Mouse (Mus musculus) activated CD4-positive, CD25-positive, alpha-beta regulatory T cell, adult 4 months (primary cell): ENCODE results near the gene Gsta2. TPM values are rescaled to one million over a fixed set of nuclear protein-coding genes. Genes with fewer than 3 reads are reported as not detected.
"Not testable (repeated sequence)": the region's sequence is repeated elsewhere in the genome, so short reads cannot be mapped to it uniquely, and the experiment has no call there.

Experiments used
- ATAC-seq: one replicate; pipeline ENCODE4 v1.8.0; 2017
- polyA plus RNA-seq, 2 experiments: library from polyadenylated mRNA; unstranded; fragments of 100-300 nt; shearing (Covaris generic); gene quantifications; one replicate each; pipeline ENCODE4 v1.2.1; 2017

Gsta2 gene
- polyA plus RNA-seq, 2 experiments from 2014 or later, result not detected

DNA sequence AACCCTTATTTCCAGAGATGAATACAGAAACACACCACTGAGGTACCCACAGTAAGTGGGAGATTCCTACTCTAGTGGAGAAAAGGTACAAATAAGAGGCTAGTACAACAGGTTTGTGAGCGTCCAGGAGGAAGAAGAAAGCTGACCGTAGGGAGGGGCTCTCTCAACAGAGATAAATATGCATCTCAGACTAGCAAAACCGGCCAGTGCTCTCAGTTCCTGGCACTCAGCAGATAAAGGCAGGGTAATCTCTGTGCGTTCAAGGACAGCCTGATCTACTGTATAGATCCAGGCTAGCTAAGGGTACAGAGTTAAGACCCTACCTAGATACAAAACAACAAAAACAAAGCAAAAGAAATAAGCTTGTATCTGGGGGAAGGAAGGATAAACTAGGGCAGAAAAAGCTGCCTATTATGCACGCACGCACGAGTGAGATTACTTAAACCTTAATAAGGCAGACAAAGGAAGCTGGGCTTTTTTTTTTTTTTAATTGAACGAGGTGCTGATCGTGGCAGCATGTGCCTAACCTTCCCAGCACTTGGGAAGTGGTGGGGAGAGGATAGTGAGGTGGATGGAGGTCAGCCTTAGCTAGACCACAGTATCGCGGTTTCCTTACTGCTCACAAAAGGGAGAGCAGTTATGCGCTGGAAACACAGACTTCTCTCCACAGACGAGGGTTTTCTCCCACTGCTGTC lies 10.4 kb upstream of the Gsta2 start:
- ATAC-seq, result no peak

DNA sequence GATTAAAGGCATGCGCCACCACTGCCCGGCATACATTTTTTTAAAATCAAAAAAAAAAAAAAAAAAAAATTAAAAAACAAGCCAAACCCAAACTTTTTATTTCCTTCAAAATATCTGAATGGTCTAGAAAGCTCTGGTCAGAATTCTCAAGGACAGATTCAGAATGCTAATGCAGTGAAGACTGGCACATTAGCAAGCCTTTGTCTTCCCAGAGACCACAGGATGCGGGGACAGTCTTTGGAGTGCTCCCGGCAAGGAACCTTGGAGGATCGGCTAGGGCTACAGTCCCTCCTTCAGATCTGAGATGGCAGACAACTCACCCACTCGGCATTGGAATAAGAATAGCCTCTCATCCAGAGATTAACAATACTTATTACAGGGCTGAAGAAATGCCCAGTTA lies 9.1 kb upstream of the Gsta2 start:
- no peak for ATAC-seq

DNA sequence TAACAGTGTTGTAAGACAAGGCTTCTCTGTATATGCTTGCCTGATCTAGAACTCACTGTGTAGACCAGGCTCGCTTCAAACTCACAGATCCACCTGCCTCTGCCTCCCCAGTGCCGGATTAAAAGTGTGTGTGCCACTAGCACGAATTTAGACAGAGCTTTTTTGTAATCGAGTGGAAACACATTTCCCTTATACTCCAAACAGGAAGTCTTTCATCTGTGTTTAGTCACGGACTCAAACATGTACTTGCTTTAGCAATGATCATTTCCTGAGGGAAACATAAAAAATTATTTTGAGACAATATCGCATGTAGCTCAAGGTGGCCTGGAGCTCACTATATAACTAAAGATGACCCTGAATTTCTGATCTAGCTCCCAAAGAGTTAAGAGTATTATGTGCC lies 7.8 kb upstream of the Gsta2 start:
- no peak for ATAC-seq

DNA sequence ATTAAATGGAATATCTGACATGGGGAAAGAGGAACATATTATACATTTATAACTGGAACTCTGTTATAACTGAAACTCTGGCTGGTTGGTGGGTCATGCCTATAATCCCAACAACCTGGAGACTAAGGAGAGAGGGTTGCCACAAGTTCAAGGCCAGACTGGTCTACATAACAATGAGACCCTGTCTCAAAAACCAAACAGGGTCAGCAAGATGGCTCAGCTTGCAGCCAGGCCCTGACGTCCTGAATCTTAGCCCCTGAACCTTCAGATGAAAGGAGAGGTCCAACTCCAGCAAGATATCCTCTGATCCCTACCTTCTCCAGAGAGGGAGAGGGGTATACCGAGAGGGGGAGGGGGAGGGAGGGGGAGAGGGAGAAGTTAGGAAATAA lies 4.9 kb upstream of the Gsta2 start:
- no peak for ATAC-seq

DNA sequence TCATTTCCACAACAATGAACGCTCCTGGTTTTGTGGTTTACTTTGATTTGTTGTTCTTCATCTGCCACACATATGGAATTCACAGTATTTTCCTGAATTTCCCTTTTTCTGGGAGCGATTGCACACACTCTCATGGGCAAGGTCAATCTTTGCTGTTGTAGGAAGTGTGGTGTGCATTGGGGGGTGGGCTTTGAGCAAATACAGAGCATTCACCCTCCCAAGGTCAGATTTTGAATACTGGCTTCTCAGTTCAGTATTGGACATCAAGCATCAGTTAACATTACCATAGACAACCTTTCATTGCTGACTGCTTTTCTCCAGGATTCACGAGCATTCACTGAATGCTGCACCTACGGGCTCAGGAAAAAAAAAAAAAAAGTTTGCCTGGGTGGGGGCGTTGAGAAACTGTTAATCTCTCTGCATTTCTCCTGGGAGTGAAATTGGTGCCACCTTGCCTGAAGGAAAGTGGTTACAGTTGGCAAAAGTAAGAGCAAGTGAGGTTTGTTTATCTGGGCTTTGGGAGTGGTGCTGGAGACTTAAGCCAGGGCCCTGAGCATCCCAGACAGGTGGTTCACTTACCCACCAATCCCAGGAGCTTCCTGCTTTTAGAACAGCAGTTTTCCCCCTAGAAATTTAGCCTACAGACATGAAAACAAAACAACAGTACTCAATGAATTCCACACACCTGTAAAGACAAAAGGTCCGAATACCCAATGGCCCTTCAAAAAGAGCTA lies 4.3 kb upstream of the Gsta2 start:
- no peak for ATAC-seq

DNA sequence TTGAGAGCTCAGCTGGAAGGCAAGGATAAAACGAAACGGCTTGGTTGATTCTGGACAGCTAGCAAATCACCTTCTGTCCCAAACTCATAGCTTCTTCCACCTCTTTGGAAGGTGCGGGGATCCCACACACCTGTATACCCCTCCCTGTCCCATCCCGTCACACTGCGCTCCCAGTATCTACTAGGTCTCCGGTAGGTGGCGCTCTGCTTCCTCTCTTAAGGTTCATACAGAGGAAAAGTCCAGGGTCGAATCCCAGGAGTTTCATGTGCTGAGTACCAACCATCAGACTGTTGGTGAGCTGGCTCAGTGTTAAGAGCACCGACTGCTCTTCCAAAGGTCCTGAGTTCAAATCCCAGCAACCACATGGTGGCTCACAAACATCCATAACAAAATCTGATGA lies 2.5 kb upstream of the Gsta2 start:
- ATAC-seq, result no peak

DNA sequence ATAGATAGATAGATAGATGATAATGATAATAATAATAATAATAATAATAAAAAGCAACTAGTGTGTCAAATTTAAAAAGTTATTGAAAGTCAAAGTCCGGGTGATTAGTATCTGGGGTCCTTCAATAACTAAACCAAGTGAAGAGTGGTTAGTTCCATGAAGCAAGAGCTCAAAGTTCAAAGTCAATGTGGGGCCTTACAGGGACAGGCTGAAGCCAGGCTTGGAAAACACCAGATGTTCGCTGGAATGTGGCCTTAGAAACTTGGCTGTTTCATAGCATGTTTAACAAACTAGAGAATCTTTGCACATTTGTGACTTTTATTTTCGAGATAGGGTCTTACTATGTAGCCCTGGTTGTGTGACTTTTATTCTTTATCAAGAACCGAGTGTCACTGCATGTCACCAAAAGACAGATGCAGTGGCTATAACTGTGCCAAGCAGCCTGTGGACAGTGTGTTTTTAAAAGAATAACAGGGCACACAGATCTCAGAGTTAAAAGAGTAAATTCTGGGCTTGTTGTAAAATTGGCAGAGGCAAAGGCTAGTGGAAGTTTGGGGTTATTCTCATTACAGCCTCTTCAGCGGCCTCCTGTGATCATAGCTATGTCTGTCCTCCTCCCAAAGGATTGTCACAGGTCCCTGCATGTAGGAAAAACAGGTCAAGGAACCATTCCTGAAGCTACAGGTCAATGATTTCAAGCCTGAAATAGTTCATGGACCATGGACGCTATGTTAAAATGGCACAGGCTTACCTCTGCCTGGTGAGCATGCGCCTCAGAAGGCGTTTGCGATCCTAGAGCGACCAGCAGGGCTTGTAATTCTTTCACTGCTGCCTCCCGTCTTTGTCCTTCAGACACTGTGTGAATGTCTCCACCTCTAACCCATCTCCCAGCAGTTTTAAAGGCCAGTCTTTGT lies 666 bp downstream of the Gsta2 start:
- ATAC-seq, result no peak

DNA sequence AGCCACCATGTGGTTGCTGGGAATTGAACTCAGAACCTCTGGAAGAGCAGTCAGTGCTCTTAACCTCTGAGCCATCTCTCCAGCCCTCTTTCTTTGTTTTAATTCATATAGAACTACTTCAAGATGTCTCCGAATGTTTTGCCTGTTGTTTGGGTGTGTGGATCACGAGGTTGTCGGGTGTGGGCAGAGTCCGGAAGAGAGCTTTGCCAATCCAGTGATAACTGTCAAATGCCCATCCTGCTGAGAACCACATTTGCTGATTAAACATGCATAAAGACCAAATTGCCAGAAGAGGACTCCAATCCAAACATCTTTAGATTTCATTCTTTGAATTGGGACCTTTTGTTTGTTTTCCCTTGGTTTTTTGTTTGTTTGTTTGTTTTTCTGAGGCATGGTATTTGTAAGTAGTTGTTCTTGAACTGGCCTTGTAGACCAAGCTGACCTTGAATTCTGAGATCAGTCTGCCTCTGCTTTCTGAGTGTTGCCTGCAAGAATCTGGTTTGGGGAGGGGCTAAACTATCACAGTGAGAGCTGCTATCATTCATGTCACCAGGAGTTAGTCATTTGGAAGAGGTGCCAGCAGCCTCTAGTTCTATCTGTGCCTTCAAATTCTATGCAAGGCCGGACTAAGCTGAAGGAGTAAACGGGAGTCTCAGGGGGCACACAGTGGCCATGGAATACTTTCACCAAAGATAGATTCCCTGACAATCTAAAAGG lies 3.9 kb downstream of the Gsta2 start:
- no peak for ATAC-seq

DNA sequence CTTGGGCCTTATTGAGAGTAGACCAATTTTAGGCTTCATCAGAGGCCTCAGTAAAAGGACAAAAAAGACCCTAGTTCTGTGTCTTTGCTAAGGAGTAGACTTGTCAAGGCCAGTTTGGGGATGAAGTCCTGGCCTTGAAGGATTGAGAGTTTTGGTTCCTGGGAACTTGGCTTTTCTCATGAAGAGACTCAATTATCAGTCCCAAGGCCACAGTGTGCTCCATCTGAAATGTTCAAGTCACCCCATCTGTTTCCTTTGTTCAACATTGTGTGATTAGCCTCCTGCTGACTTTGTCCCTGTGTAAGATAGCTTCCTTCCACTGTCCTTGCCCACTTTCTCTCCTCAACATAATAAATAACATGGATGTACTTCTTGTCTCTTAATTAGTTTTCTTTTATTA lies 5.6 kb downstream of the Gsta2 start:
- not testable (repeated sequence) for ATAC-seq

DNA sequence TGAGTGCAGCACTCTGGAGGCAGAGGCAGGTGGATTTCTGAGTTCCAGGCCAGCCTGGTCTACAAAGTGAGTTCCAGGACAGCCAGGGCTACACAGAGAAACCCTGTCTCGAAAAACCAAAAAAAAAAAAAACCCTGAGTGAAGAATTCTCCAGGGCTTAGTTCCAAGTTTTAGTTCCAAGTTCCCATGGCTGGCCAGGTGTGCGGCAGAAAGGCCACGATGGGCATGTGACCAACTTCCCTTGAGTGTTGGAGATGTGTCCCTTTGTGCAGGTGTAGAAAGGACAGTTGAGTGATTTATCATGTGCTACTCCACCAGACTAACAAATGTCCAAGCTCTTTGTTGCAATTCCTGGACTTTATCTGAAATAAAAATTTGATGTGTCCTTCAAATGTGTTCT lies 6.4 kb downstream of the Gsta2 start:
- ATAC-seq, result not testable (repeated sequence)

DNA sequence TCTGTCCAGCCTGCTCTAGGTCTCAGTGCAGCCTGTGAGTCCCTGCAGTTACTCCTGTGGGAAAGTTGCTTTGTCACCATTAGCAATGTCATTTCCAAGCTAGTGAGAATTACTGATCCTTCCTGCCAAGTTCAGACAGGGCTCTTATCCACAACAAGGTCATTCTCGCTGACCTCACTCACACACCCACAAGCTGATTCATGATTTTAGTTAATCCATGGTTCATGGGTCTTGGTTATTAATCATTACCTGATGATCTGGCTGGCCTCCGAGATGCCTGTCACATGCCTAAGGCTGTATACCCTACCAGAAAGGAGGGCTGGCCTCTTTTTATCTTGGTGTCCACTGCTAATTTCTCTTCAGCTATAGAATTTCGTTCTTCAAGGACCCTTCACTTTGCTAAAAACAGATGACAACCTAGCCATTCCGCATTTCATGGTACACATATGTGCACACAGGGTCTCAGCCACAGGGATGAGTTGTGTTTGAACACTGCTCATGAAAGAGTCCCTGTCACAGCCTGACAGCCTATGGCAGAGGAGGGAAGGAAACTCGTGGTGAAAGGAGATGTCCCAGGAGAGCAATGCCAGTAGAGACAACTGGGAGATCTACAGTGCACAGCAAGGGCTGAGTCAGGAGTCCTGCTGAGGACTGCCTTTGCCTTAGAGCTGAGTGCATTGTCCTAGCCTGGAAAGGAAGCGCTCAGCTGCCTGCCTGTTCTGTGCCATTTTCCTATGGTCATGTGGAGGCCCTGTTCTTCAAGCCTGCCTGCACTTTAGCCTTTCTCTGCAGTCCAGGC lies 7.2 kb downstream of the Gsta2 start:
- not testable (repeated sequence) for ATAC-seq

DNA sequence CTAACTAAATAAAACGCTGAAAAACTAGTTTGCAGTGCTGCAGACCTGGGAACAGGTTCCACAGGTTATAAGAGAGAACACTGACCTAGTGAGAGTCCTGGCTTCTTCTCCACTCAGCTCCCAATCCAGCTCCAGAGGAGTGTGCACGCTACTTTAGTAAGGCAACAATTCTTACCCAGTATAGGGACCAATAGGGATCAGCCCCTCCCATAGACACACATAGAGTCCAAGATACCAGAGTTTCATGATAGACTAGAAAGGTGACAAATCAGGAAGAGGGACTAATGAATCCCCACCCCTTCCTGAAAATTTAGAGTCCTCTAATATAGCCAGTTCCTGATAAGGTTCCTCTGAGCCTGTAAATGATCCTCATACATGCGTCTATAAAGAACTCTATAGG lies 8.6 kb downstream of the Gsta2 start:
- no peak for ATAC-seq

DNA sequence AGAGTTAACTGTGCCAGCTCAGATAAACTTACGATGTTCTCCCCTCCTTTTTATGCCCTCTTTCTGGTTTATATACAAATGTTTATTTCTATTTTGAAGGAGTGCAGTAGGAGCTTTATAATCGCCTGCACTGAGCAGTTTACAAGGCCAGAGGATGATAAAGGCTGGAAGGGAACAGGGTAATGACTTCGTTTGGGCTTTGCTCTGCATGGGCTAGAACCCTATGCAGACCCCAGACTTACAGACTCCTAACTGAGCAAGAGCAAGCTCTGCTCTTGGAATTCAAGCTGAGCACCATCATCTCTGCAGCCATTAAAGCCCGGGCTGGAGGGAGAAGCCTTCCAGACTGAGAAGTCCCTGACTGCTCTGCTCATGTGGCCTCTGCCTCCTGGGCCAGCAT lies 10.4 kb downstream of the Gsta2 start:
- not testable (repeated sequence) for ATAC-seq

DNA sequence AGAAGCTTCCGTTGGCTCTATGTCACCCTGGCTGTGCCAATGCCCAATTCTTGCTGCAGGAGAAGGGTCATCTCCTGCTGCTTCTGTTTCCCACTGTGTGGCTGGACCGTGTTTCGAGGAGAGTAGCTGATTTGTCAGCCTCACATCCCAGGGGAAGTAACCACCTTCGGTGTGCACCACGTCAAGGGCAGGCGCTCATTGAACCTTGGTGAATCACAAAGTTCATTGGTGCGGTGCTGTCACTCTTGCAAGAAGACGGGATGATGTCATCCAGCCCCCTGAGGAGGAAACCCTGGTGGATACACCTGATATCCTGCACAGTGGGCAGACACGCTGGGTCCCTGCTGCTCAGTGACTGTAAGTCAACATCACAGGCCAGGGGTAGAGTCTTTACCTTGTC lies 12.5 kb downstream of the Gsta2 start:
- not testable (repeated sequence) for ATAC-seq

DNA sequence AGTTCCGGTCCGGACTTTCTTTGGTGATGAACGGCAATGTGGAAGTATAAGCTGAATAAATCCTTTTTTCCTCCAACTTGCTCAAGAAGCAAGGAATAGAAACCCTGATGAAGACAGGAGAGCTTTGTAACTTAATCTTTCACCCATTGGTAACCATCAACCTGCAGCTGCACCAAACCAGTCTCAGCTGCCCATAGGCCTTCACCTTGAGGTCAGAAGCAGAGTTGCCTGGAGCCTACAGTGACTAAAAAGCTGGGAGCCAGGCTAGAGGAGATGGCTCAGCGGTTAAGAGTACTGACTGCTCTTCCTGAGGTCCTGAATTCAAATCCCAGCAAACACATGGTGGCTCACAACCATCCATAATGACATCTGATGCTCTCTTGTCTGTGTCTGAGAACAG lies 13.1 kb downstream of the Gsta2 start:
- not testable (repeated sequence) for ATAC-seq

DNA sequence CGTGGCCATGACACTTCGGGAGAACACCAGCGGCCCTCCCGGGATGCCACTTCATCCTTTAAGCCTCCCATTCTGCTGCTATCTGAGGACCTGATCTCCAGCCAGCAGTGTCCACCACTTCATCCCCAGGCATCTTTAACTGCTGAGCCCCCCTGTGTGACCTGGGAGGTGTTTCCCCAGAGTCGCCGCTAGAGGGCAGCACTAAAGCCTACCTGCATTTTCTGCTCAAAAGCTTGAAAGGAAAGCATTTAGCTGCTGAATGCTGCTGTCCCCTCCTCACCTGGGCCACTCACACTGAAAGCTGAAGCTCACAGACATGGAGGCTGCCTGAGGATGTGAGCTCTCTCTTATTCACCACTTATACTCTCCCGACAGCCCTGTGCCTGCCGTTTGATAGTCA lies 15.3 kb downstream of the Gsta2 start:
- not testable (repeated sequence) for ATAC-seq

DNA sequence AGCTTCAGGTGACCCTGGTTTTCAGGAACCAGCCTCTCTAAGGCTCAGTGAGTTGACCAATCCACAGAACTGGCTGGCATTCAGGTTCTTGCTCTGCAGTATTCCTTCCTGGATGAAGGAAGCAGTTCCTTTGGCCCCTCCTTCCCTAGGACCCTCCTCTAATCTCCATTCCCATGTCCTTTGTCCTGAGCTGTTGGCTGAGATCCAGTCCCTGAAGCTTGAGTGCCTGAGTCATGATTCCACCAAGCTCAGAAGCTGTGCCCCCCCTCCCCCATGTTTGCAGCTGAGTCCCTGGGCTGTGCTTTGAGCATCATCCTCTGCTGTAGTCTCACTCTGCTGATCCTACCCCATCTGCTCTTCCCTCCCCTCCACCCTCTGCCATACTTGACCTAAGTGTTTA lies 18.5 kb downstream of the Gsta2 start:
- not testable (repeated sequence) for ATAC-seq

DNA sequence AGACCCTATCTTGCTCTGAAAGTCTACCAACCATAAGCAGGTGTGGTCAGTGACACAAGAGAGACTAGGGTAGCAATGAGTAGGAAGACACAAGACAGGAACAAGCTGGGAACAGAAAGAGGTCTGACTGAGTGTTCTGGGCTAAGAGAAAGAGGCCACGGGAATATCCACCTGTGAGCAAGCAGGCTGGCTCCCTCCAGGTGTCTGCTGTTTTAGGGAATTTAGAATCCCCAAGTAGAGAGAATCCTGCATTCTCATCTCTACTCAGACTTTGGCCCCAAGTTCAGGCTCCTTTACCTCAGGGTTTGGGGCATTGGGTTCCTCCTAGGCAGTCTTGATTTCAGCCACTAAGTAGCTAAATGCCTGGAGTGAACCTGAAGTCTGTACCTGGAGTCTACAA lies 28.3 kb downstream of the Gsta2 start, which contains the start of gene Omt2b:
Gene Omt2b (plus strand): TSS at position 301 of the 400 bp plus-strand sequence.
- not testable (repeated sequence) for ATAC-seq

DNA sequence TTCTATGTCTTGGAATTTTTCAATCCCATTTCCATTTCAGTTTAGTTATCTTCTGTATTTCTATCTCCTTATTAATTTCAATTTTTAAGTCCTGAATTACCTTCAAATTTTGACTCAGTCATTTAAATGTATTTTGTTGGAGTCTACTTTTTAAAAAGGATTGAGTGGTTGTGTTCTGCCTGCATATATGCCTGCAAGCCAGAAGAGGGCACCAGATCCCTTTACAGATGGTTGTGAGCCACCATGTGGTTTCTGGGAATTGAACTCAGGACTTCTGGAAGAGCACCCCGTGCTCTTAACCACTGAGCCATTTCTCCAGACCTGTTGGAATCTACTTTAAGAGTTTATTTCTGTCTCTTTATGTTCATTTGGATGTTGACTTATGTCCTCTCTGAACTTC lies 36.1 kb downstream of the Gsta2 start:
- no peak for ATAC-seq

DNA sequence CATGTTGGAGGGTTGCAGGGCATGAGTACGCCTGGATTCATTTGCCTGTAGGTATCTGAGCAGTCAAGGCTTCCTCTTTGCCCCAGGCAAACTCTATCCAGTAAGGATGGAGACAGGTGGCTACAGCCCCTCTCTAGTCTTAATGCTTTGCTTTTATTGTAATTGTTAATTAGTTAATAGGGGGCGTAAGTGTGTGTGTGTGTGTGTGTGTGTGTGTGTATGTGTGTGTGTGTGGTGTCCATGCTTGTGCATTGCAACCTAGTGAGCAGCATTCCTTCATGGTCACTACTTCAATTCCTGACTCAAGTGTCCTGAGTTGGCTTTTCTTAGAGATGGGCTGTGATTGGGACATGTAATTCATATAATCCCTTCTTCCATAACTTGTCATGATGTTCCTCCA lies 40.9 kb downstream of the Gsta2 start, which contains the start of gene Omt2a:
Gene Omt2a (minus strand): TSS at position 101 of the 400 bp plus-strand sequence.
- no peak for ATAC-seq

DNA sequence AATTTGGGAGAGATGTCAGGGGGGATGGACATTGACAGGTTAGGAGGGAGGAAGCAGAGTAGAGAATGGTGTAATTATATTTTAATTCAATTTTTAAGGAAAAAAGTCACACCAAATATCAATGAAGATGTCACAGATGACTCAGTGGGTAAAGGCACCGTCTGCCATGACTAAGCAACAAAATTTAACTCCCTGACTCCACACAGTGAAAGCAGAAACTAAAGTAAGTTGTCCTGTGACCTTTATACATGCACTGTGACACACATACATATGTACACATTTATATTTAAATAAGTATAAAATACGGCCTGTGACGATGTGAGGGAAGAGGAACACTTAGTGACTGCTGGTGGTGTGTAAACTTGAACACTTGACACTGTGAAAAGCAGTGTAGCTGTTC lies 47.5 kb downstream of the Gsta2 start:
- not testable (repeated sequence) for ATAC-seq

DNA sequence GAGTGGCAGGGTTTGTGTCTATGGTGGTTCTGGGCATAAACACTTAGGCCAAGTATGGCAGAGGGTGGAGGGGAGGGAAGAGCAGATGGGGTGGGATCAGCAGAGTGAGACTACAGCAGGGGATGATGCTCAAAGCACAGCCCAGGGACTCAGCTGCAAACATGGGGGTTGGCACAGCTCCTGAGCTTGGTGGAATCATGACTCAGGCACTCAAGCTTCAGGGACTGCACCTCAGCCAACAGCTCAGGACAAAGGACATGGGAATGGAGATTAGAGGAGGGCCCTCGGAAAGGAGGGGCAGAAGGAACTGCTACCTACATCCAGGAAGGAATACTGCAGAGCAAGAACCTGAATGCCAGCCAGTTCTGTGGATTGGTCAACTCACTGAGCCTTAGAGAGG lies 56.4 kb downstream of the Gsta2 start:
- ATAC-seq, result not testable (repeated sequence)
